Mouse (Mus musculus) forebrain, embryonic 15.5 days (tissue): ENCODE data around the gene Heca. TPM values are rescaled to one million over a fixed set of nuclear protein-coding genes. Genes with fewer than 3 reads are reported as not detected.
"Not testable (repeated sequence)": the region's sequence is repeated elsewhere in the genome, so short reads cannot be mapped to it uniquely, and the experiment has no call there.

Source experiments
- ATAC-seq: fragments of 200-750 bp; cut with Nextera tagmentation; replicated peaks from 2 replicates; pipeline ENCODE4 v1.8.0; 2017; ENCODE audit warnings: mild to moderate bottlenecking, moderate TSS enrichment, moderate library complexity
- H3K27ac ChIP-seq: fragments of 300-500 bp; sonication (generic); replicated peaks from 2 replicates; pipeline ENCODE4 v1.5.1; 2015; ENCODE audit warnings: mild to moderate bottlenecking, inconsistent platforms
- H3K27me3 ChIP-seq: fragments of 300-500 bp; sonication (generic); 2 replicates; pipeline ENCODE4 v1.6.1; 2015; ENCODE audit warnings: inconsistent platforms
- H3K36me3 ChIP-seq: fragments of 300-500 bp; sonication (generic); 2 replicates; pipeline ENCODE4 v1.6.1; 2015; ENCODE audit warnings: mild to moderate bottlenecking, inconsistent platforms
- H3K4me1 ChIP-seq: fragments of 300-500 bp; sonication (generic); 2 replicates; pipeline ENCODE4 v1.6.1; 2015; ENCODE audit warnings: inconsistent platforms
- H3K4me2 ChIP-seq: fragments of 300-500 bp; sonication (generic); replicated peaks from 2 replicates; pipeline ENCODE4 v1.6.1; 2015; ENCODE audit warnings: mild to moderate bottlenecking, inconsistent platforms
- H3K4me3 ChIP-seq: fragments of 300-500 bp; sonication (generic); 2 replicates; pipeline ENCODE4 v1.5.1; 2015; ENCODE audit warnings: mild to moderate bottlenecking, inconsistent platforms
- H3K9ac ChIP-seq: fragments of 300-500 bp; sonication (generic); replicated peaks from 2 replicates; pipeline ENCODE4 v1.6.1; 2015; ENCODE audit warnings: mild to moderate bottlenecking, inconsistent platforms
- H3K9me3 ChIP-seq: fragments of 300-500 bp; sonication (generic); 2 replicates; pipeline ENCODE4 v1.6.1; 2016; ENCODE audit warnings: inconsistent platforms
- WGBS: fragments of 180-500 bp; shearing (Covaris S2); methylation state at CpG from one replicate; pipeline ENCODE4 v1.1.7; 2015; ENCODE audit warnings: mixed read lengths; 5-methylcytosine and 5-hydroxymethylcytosine counted together
- polyA plus RNA-seq: library from polyadenylated mRNA; unstranded; fragments of >200 nt; fragmentation: Nextera tagmentation; extraction: Ambion mirVana; gene quantifications from 2 replicates; pipeline ENCODE4 v1.2.1, GENCODE M21; 2015

The Heca gene
- polyA plus RNA-seq, 1 experiment from 2014 or later = 5.9 TPM

GRCm38 (mm10) chr10:17820422-17820821 lies 127.4 kb downstream of the Heca start:
- H3K27ac ChIP-seq, H3K4me2 ChIP-seq, H3K9ac ChIP-seq, H3K9me3 ChIP-seq, H3K27me3 ChIP-seq, H3K4me3 ChIP-seq, ATAC-seq, H3K4me1 ChIP-seq, H3K36me3 ChIP-seq: not testable (repeated sequence)
- WGBS = 79% methylated on average over 7 of the region's 7 CpGs

Other genes with a start within 250 kb of the Heca start
- gene Cited2, start 224.8 kb downstream of the Heca start, polyA plus RNA-seq = 69.2 and 72.1 TPM in 2 replicates
- gene Txlnb, start 151.8 kb downstream of the Heca start, polyA plus RNA-seq = 0.28 and 0.42 TPM in 2 replicates
- 226 and 237 TPM in 2 replicates for gene Abracl, start 75.2 kb upstream of the Heca start, polyA plus RNA-seq
- 16.3 and 30.2 TPM in 2 replicates for gene Reps1, start 107.8 kb upstream of the Heca start, polyA plus RNA-seq